12 mouse cellular contexts compared by ENCODE assay signal in genomic region chr8:120559654-120560053, GRCm38 (mm10). TPM values are rescaled to one million over a fixed set of nuclear protein-coding genes. Genes with fewer than 3 reads are reported as not detected.
A peak's percentile ranks its signal among the peaks of the same experiment; 100 is the strongest.
DNase-seq lines count a peak whose midpoint lies in the region; ATAC-seq and TF ChIP-seq lines count a peak whose summit lies in the region.
"Had no signal": no experiment of that assay in that cellular context is flagged by ENCODE, and none has a peak within 500 bp of the region (broad histone marks: within the 10 kb centered on the region; RNA-seq: fewer than 3 reads in every experiment).

No protein-coding gene starts in this region.

- H3K27ac ChIP-seq in forebrain, postnatal 0 days (ENCODE audit: low read depth, low read length): no peak overlapping the region
- peak overlapping the region; percentile 88 for H3K27ac ChIP-seq in midbrain, embryonic 13.5 days

- TF ChIP-seq POLR2A in brain, embryonic 14.5 days (IDR thresholded peaks at IDR 0.05; ENCODE audit: borderline replicate concordance, extremely low read depth, insufficient read depth, insufficient read length, poor library complexity, severe bottlenecking): no peak

- no peak overlapping the region for H3K4me3 ChIP-seq in forebrain, postnatal 0 days (ENCODE audit: low read depth, low read length)
- H3K4me3 ChIP-seq in midbrain, embryonic 13.5 days (replicated peaks): no peak overlapping the region
- H3K4me3 ChIP-seq: erythroblast, embryonic 14.5 days had no signal

- peaks cover 44% of the 10 kb centered on the region for H3K4me1 ChIP-seq in forebrain, postnatal 0 days (ENCODE audit: insufficient read depth)
- H3K4me1 ChIP-seq in midbrain, embryonic 13.5 days (replicated peaks): peaks cover 100% of the 10 kb centered on the region

- H3K36me3 ChIP-seq in forebrain, postnatal 0 days (ENCODE audit: insufficient read depth): no peaks in the 10 kb centered on the region
- H3K36me3 ChIP-seq in midbrain, embryonic 13.5 days: peaks cover 9% of the 10 kb centered on the region; the same call in 1 of the 2 replicates

- no peak overlapping the region for H3K9ac ChIP-seq in forebrain, postnatal 0 days
- H3K9ac ChIP-seq in midbrain, embryonic 13.5 days (replicated peaks): peak overlapping the region; percentile 49

- no peak overlapping the region for H3K4me2 ChIP-seq in forebrain, postnatal 0 days (ENCODE audit: low read depth)
- peak overlapping the region; percentile 16 for H3K4me2 ChIP-seq in midbrain, embryonic 13.5 days (replicated peaks)

- H3K27me3 ChIP-seq in forebrain, postnatal 0 days (ENCODE audit: insufficient read depth, low read length): no peaks in the 10 kb centered on the region
- H3K27me3 ChIP-seq in midbrain, embryonic 13.5 days: no peaks in the 10 kb centered on the region
- H3K27me3 ChIP-seq: Patski had no signal

- H3K9me3 ChIP-seq in forebrain, postnatal 0 days (ENCODE audit: low read length): no peaks in the 10 kb centered on the region
- no peaks in the 10 kb centered on the region for H3K9me3 ChIP-seq in midbrain, embryonic 13.5 days

- TF ChIP-seq CTCF in brain, embryonic 14.5 days (IDR thresholded peaks at IDR 0.05; ENCODE audit: borderline replicate concordance, extremely low read depth, insufficient read depth, insufficient read length): no peak
- no peak for TF ChIP-seq CTCF in forebrain, postnatal 0 days (IDR thresholded peaks at IDR 0.05; ENCODE audit: low read depth)

- ATAC-seq in forebrain, postnatal 0 days: 0 out of 2 replicates have a peak, but pooled peaks have one; percentile 7
- ATAC-seq in midbrain, embryonic 13.5 days: peak; percentile 31
- ATAC-seq: inflammation-experienced regulatory T-cells, adult 6 months; lung, postnatal 0 days; Patski had no signal

- peak; percentile 64 for DNase-seq in embryo, embryonic 10 days (ENCODE audit: low spot score)
- no peak for DNase-seq in embryo, embryonic 9.5 days (ENCODE audit: extremely low spot score)
- peak; percentile 95 for DNase-seq in brain, embryonic 14.5 days (ENCODE audit: low read depth)
- DNase-seq in forebrain, postnatal 0 days: peak; percentile 65
- no peak for DNase-seq in adrenal gland, postnatal 4 days (ENCODE audit: low spot score in 2 of 2)
- no peak for DNase-seq in testis, postnatal 14 days (ENCODE audit: low spot score)
- DNase-seq in thymus, postnatal 10 days (ENCODE audit: low spot score in 2 of 2): no peak

- 21% methylated on average over 11 of the region's 11 CpGs for WGBS in forebrain, postnatal 0 days
- WGBS in midbrain, embryonic 13.5 days: 2% methylated on average over 11 of the region's 11 CpGs

RNA-seq across cellular contexts. Expression of gene Gins2, which starts 29.4 kb away (rescaled TPM):
- polyA plus RNA-seq in brain, embryonic 14.5 days (2012; rRNA removed): 22.9 and 37.8 TPM in 2 replicates
- total RNA-seq in forebrain, postnatal 0 days (2014; rRNA removed): 2.6 and 5.3 TPM in 2 replicates
- 9.6 and 10.7 TPM in 2 replicates for polyA plus RNA-seq in forebrain, postnatal 0 days (2015; fragmentation: Nextera tagmentation; extraction: Ambion mirVana)
- polyA plus RNA-seq in midbrain, embryonic 13.5 days (2015; fragmentation: Nextera tagmentation; extraction: Ambion mirVana): 36.7 and 37.9 TPM in 2 replicates
- 10 to 100 TPM; 36.6 to 39.3 TPM for total RNA-seq in adrenal gland, postnatal 4 days (2021)

Comparison
In these comparisons a context has a peak if more than half of its experiments do, and no peak if none do; other contexts are left out.
1. DNase-seq: peak in embryo, embryonic 10 days (single experiment), brain, embryonic 14.5 days (single experiment) and forebrain, postnatal 0 days (single experiment); none in embryo, embryonic 9.5 days (single experiment), adrenal gland, postnatal 4 days (0 of 2), testis, postnatal 14 days (single experiment) and thymus, postnatal 10 days (0 of 2).